Mouse (Mus musculus): ENCODE measurements around the gene Smim14. TPM values are rescaled to one million over a fixed set of nuclear protein-coding genes. Genes with fewer than 3 reads are reported as not detected.
"Not testable (repeated sequence)": the region's sequence is repeated elsewhere in the genome, so short reads cannot be mapped to it uniquely, and the experiment has no call there.

Gene Smim14
- polyA plus RNA-seq, 1 experiment: 120 TPM

DNA sequence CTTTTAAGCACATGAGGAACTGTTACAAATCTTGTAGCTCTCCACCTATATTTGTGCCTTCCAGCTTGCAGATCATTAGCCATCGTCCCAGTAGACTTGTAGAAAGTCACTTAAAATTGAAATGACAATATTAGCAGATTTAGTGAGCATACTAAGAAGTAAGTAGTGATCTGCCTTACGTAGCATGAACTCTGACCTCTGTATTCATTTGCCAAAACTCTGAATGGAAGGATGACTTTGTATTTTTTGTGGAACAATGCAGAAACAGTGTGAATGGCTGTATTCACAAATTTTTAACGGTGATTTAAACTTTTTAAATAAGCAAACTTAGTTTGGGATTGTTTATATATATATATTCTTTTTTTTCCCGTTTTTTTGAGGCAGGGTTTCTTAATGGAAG, 1.8 kb upstream of the Smim14 start:
- Histone ChIP-seq H3K27ac (ENCODE audit: insufficient read depth, low read length) (no peak overlapping the region), H3K4me1 (ENCODE audit: control insufficient read depth, insufficient read depth, insufficient read length) (peaks cover 2% of the 10 kb centered on the region)
- WGBS: 42% methylated on average over 4 of the region's 4 CpGs

GRCm38 (mm10) chr5:65538121-65538520, 1.1 kb upstream of the Smim14 start:
- WGBS: 3% methylated on average over 4 of the region's 4 CpGs
- Histone ChIP-seq H3K4me3 (ENCODE audit: extremely low read depth, insufficient read depth, insufficient read length) (peak overlapping the region; percentile 80), H3K27ac (ENCODE audit: insufficient read depth, low read length) (peak overlapping the region; percentile 83), H3K4me1 (ENCODE audit: control insufficient read depth, insufficient read depth, insufficient read length) (peaks cover 2% of the 10 kb centered on the region), H3K27me3 (ENCODE audit: control insufficient read depth, insufficient read depth, low read length) (no peaks in the 10 kb centered on the region), H3K36me3 (ENCODE audit: control insufficient read depth, insufficient read depth, low read length) (no peaks in the 10 kb centered on the region)
- no peak for DNase-seq (ENCODE audit: low read depth in 1 of 2, low spot score in 2 of 2)
- no peak for TF ChIP-seq POLR2A (IDR thresholded peaks at IDR 0.05; ENCODE audit: low read depth, low read length)

More for the DNA sequence above, 1.8 kb upstream of the Smim14 start:
- H3K36me3 ChIP-seq (ENCODE audit: control insufficient read depth, insufficient read depth, low read length): no peaks in the 10 kb centered on the region
- peak overlapping the region; percentile 3; the same call in 1 of the 2 replicates for H3K4me3 ChIP-seq (ENCODE audit: extremely low read depth, insufficient read depth, insufficient read length)
- no peak for DNase-seq (ENCODE audit: low read depth in 1 of 2, low spot score in 2 of 2)
- TF ChIP-seq POLR2A (IDR thresholded peaks at IDR 0.05; ENCODE audit: low read depth, low read length) (no peak), CTCF (IDR thresholded peaks at IDR 0.05; ENCODE audit: extremely low read depth, insufficient read depth, insufficient read length, insufficient replicate concordance) (no peak)
- H3K27me3 ChIP-seq (ENCODE audit: control insufficient read depth, insufficient read depth, low read length): no peaks in the 10 kb centered on the region

GRCm38 (mm10) chr5:65537420-65538071, 562 bp upstream of the Smim14 start:
- TF ChIP-seq POLR2A (IDR thresholded peaks at IDR 0.05; ENCODE audit: low read depth, low read length): no peak
- Histone ChIP-seq H3K4me3 (ENCODE audit: extremely low read depth, insufficient read depth, insufficient read length) (peak overlapping the region; percentile 80), H3K27ac (ENCODE audit: insufficient read depth, low read length) (peak overlapping the region; percentile 83), H3K27me3 (ENCODE audit: control insufficient read depth, insufficient read depth, low read length) (no peaks in the 10 kb centered on the region), H3K36me3 (ENCODE audit: control insufficient read depth, insufficient read depth, low read length) (no peaks in the 10 kb centered on the region), H3K4me1 (ENCODE audit: control insufficient read depth, insufficient read depth, insufficient read length) (peaks cover 2% of the 10 kb centered on the region)
- no peak for DNase-seq (ENCODE audit: low read depth in 1 of 2, low spot score in 2 of 2)
- under 1% methylated on average over 53 of the region's 59 CpGs for WGBS

DNA sequence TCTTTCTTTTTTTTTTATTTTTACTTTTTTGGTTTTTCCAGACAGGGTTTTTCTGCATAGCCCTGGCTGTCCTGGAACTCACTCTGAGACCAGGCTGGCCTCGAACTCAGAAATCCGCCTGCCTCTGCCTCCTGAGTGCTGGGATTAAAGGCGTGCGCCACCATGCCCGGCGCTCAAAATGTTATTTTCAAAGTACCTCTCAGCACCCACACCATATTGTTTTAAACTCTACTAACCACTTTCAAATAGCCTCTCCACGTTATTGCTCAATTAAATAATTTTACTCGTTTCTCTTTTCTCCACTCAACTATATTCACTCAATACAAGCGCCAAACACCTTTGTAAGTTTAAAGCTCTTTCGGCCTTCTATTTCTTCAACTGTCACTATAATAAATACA, 917 bp downstream of the Smim14 start:
- DNase-seq (ENCODE audit: low read depth in 1 of 2, low spot score in 2 of 2); H3K27ac ChIP-seq (ENCODE audit: insufficient read depth, low read length); H3K4me1 ChIP-seq (ENCODE audit: control insufficient read depth, insufficient read depth, insufficient read length); H3K36me3 ChIP-seq (ENCODE audit: control insufficient read depth, insufficient read depth, low read length); H3K27me3 ChIP-seq (ENCODE audit: control insufficient read depth, insufficient read depth, low read length): not testable (repeated sequence)
- WGBS: 84% methylated on average over 10 of the region's 10 CpGs
- H3K4me3 ChIP-seq (ENCODE audit: extremely low read depth, insufficient read depth, insufficient read length): peak overlapping the region; percentile 80; the same call in 1 of the 2 replicates

DNA sequence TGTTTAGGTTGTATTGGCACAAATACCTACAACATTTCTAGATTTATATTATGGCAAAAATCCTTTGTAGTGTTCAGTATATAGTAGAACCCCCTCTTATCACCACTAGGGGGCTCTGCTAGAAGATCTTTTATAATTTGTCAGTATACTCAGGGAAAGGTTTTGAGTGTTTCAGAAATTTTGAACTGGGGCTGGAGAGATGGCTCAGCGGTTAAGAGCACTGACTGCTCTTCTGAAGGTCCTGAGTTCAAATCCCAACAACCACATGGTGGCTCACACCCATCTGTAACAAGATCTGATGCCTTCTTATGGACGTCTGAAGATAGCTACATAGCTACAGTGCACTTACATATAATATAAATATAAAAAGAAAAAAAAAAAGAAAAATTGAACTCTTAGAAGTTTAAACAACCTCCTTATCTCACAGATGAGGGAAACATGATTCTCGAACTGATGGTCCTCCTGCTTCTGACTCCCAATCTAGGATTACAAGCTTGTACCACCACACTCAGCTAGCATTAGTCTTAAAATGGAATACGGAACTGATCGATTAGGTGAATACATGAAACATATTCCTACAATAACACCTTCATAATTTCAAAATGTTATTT, 1.4 kb downstream of the Smim14 start:
- Histone ChIP-seq H3K36me3 (ENCODE audit: control insufficient read depth, insufficient read depth, low read length) (no peaks in the 10 kb centered on the region), H3K4me1 (ENCODE audit: control insufficient read depth, insufficient read depth, insufficient read length) (peaks cover 2% of the 10 kb centered on the region), H3K4me3 (ENCODE audit: extremely low read depth, insufficient read depth, insufficient read length) (no peak overlapping the region), H3K27me3 (ENCODE audit: control insufficient read depth, insufficient read depth, low read length) (no peaks in the 10 kb centered on the region), H3K27ac (ENCODE audit: insufficient read depth, low read length) (no peak overlapping the region)
- DNase-seq (ENCODE audit: low read depth in 1 of 2, low spot score in 2 of 2): peak in 1 of 2 experiments; percentile 56
- no peak for TF ChIP-seq CTCF (IDR thresholded peaks at IDR 0.05; ENCODE audit: extremely low read depth, insufficient read depth, insufficient read length, insufficient replicate concordance)
- no peak for TF ChIP-seq POLR2A (IDR thresholded peaks at IDR 0.05; ENCODE audit: low read depth, low read length)
- 48% methylated on average over 5 of the region's 5 CpGs for WGBS

- no peaks in the 10 kb centered on the region for H3K36me3 ChIP-seq (ENCODE audit: control insufficient read depth, insufficient read depth, low read length)
- H3K4me3 ChIP-seq (ENCODE audit: extremely low read depth, insufficient read depth, insufficient read length): no peak overlapping the region
- H3K27me3 ChIP-seq (ENCODE audit: control insufficient read depth, insufficient read depth, low read length): no peaks in the 10 kb centered on the region
- TF ChIP-seq POLR2A (IDR thresholded peaks at IDR 0.05; ENCODE audit: low read depth, low read length): no peak
- TF ChIP-seq CTCF (IDR thresholded peaks at IDR 0.05; ENCODE audit: extremely low read depth, insufficient read depth, insufficient read length, insufficient replicate concordance): no peak
- H3K4me1 ChIP-seq (ENCODE audit: control insufficient read depth, insufficient read depth, insufficient read length): peaks cover 2% of the 10 kb centered on the region
- no peak for DNase-seq (ENCODE audit: low read depth in 1 of 2, low spot score in 2 of 2)
- no peak overlapping the region for H3K27ac ChIP-seq (ENCODE audit: insufficient read depth, low read length)
- 95% methylated on average over 4 of the region's 4 CpGs for WGBS
Measured at GRCm38 (mm10) chr5:65534496-65534895, 2.5 kb downstream of the Smim14 start.

GRCm38 (mm10) chr5:65531283-65531682, 5.7 kb downstream of the Smim14 start:
- Histone ChIP-seq H3K4me1 (ENCODE audit: control insufficient read depth, insufficient read depth, insufficient read length) (no peaks in the 10 kb centered on the region; the same call in 1 of the 2 replicates), H3K27ac (ENCODE audit: insufficient read depth, low read length) (no peak overlapping the region), H3K36me3 (ENCODE audit: control insufficient read depth, insufficient read depth, low read length) (no peaks in the 10 kb centered on the region), H3K4me3 (ENCODE audit: extremely low read depth, insufficient read depth, insufficient read length) (no peak overlapping the region), H3K27me3 (ENCODE audit: control insufficient read depth, insufficient read depth, low read length) (no peaks in the 10 kb centered on the region)
- TF ChIP-seq CTCF (IDR thresholded peaks at IDR 0.05; ENCODE audit: extremely low read depth, insufficient read depth, insufficient read length, insufficient replicate concordance) (no peak), POLR2A (IDR thresholded peaks at IDR 0.05; ENCODE audit: low read depth, low read length) (no peak)
- 84% methylated on average over 3 of the region's 3 CpGs for WGBS
- no peak for DNase-seq (ENCODE audit: low read depth in 1 of 2, low spot score in 2 of 2)

All from spleen, adult 2 months (tissue).